Mouse (Mus musculus) lung, adult 2 months (tissue): ENCODE measurements around the gene Zfp64.

ENCODE experiments used
- CTCF ChIP-seq: fragments of 200-500 bp; IDR thresholded peaks from 2 replicates; pipeline ENCODE4 v1.5.1; 2011; ENCODE audit warnings: mild to moderate bottlenecking, low read length, control low read depth; ENCODE audit not compliant: insufficient read depth
- POLR2A ChIP-seq: fragments of 200-500 bp; IDR thresholded peaks from 2 replicates; pipeline ENCODE4 v1.6.1; 2011; ENCODE audit warnings: low read depth, mild to moderate bottlenecking, control low read depth, low read length, borderline replicate concordance; ENCODE audit errors: extremely low read depth

DNA sequence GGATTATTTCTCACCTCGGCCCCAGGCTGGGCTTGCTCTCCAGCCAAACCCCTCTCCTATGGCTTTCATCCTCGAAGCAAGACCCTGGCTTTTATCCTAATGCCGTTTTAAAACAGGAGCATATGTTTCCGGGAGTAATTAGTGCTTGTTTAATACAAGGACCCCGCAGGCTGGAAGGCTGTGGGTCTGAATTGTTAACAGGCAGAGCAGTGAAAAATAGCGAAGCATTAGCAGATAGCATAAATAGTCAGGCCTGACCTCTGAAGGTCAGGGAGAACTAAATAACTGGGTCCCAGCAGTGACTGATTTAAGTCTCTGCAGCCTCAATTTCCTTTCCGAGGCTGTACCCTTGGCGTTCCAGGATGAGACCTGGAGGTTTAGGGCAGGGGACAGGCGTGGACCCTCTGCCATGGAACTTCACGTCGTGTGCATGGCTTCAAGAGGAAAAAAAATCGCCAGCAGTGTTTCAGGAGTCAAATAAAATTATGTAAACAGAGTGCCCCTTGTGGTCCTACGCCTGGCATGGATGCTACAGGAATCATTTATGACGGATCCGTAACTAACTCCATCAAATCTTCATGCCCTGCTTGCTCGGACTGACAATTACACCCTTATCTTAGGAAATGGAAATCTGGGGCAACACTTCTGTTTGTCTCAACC lies 95.2 kb downstream of the Zfp64 start:
- TF ChIP-seq CTCF (no peak), POLR2A (no peak)
